Mouse (Mus musculus) heart, embryonic 14.5 days (tissue): ENCODE measurements around the gene Dkk3. TPM values are rescaled to one million over a fixed set of nuclear protein-coding genes. Genes with fewer than 3 reads are reported as not detected.

ENCODE experiments used
- ATAC-seq: fragments of 200-750 bp; cut with Nextera tagmentation; 2 replicates; pipeline ENCODE4 v1.8.0; 2017; ENCODE audit warnings: low read depth, moderate TSS enrichment; ENCODE audit not compliant: insufficient number of reproducible peaks, insufficient read depth, low FRiP score
- H3K27ac ChIP-seq, 2 experiments: fragments of 200-500 bp in 1 of 2; fragments of 300-500 bp in 1 of 2; sonication (generic) in 1 of 2; replicated peaks in 1 of 2; 2 replicates each; pipeline ENCODE4 v1.5.1; 2012 to 2014; ENCODE audit warnings: low read depth in 2 of 2, low read length in 2 of 2, control low read depth in 1 of 2, mild to moderate bottlenecking in 1 of 2, mixed read lengths in 1 of 2; ENCODE audit not compliant: control insufficient read depth in 1 of 2, insufficient read depth in 1 of 2
- H3K27me3 ChIP-seq: fragments of 300-500 bp; sonication (generic); 2 replicates; pipeline ENCODE4 v1.6.1; 2014; ENCODE audit warnings: mild to moderate bottlenecking, low read length, control low read depth; ENCODE audit not compliant: control insufficient read depth, insufficient read depth
- H3K36me3 ChIP-seq: fragments of 300-500 bp; sonication (generic); 2 replicates; pipeline ENCODE4 v1.6.1; 2014; ENCODE audit warnings: mild to moderate bottlenecking, control low read depth, low read length, mixed read lengths; ENCODE audit not compliant: control insufficient read depth, insufficient read depth
- H3K4me1 ChIP-seq, 2 experiments: fragments of 200-500 bp in 1 of 2; fragments of 300-500 bp in 1 of 2; sonication (generic) in 1 of 2; 2 replicates each; pipeline ENCODE4 v1.6.1; 2012 to 2014; ENCODE audit warnings: low read length in 2 of 2, control low read depth in 1 of 2, mixed read lengths in 1 of 2; ENCODE audit not compliant: control insufficient read depth in 2 of 2, insufficient read depth in 2 of 2
- H3K4me2 ChIP-seq: fragments of 300-500 bp; sonication (generic); 2 replicates; pipeline ENCODE4 v1.6.1; 2014; ENCODE audit warnings: mild to moderate bottlenecking, low read length
- H3K4me3 ChIP-seq, 2 experiments: fragments of 200-500 bp in 1 of 2; fragments of 300-500 bp in 1 of 2; sonication (generic) in 1 of 2; 2 replicates each; pipeline ENCODE4 v1.5.1; 2012 to 2014; ENCODE audit warnings: low read length in 2 of 2, mild to moderate bottlenecking in 2 of 2, control low read depth in 1 of 2, low read depth in 1 of 2, moderate library complexity in 1 of 2; ENCODE audit not compliant: control insufficient read depth in 1 of 2, insufficient read depth in 1 of 2
- H3K9ac ChIP-seq: fragments of 300-500 bp; sonication (generic); 2 replicates; pipeline ENCODE4 v1.6.1; 2014; ENCODE audit warnings: mild to moderate bottlenecking, low read length
- H3K9me3 ChIP-seq: fragments of 300-500 bp; sonication (generic); 2 replicates; pipeline ENCODE4 v1.6.1; 2016; ENCODE audit warnings: low read length, control low read depth; ENCODE audit not compliant: control insufficient read depth
- WGBS: fragments of 180-500 bp; shearing (Covaris S2); extraction: QIAGEN DNeasy Blood & Tissue Kit; methylation state at CpG from one replicate; pipeline ENCODE4 v1.1.7; 2014; 5-methylcytosine and 5-hydroxymethylcytosine counted together
- polyA plus RNA-seq: library from polyadenylated mRNA; unstranded; fragments of >200 nt; fragmentation: Nextera tagmentation; extraction: Ambion mirVana; gene quantifications from 2 replicates; pipeline ENCODE4 v1.2.1, GENCODE M21; 2014

Dkk3 gene
- polyA plus RNA-seq, 1 experiment from 2014 or later: 86.3 TPM

DNA sequence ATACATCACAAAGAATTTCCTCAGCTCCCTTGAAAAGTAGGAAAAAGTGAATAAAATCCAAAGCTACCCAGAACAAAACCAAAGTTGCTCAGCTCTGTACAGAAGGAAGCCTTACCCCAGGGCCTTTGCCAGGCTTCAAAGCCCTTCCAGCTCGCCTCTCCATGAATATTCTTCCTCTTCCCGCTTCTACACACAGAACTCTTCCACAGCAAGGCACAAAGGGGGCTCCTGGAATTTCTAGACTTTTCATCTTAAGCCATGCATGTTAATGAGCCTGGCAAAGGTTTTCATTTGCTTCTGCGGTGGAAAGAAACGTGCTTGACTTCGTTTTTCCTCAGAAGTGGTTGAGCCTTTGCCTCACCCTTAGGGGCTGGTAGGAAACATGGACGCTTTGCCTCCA, 26.9 kb downstream of the Dkk3 start:
- H3K4me3 ChIP-seq: no peak overlapping the region
- 81% methylated on average over 6 of the region's 6 CpGs for WGBS
- H3K27me3 ChIP-seq: no peaks in the 10 kb centered on the region
- H3K4me2 ChIP-seq: no peak overlapping the region
- H3K9ac ChIP-seq: no peak overlapping the region
- H3K36me3 ChIP-seq: 0 out of 2 replicates have a peak, but pooled peaks cover 6% of the 10 kb centered on the region
- H3K27ac ChIP-seq: no peak overlapping the region
- H3K4me1 ChIP-seq: peaks cover 31 to 36% of the 10 kb centered on the region in 2 experiments
- no peak for ATAC-seq
- H3K9me3 ChIP-seq: no peaks in the 10 kb centered on the region

GRCm38 (mm10) chr7:112130660-112131059, 28.2 kb downstream of the Dkk3 start:
- 85% methylated on average over 3 of the region's 3 CpGs for WGBS
- Histone ChIP-seq H3K36me3 (0 out of 2 replicates have a peak, but pooled peaks cover 6% of the 10 kb centered on the region), H3K9me3 (no peaks in the 10 kb centered on the region), H3K27ac (no peak overlapping the region), H3K9ac (no peak overlapping the region), H3K27me3 (no peaks in the 10 kb centered on the region), H3K4me1 (peaks cover 42 to 48% of the 10 kb centered on the region in 2 experiments), H3K4me3 (no peak overlapping the region), H3K4me2 (no peak overlapping the region)
- no peak for ATAC-seq

- H3K36me3 ChIP-seq: 0 out of 2 replicates have a peak, but pooled peaks cover 6% of the 10 kb centered on the region
- WGBS: 60% methylated on average over 6 of the region's 6 CpGs
- H3K4me3 ChIP-seq: no peak overlapping the region
- ATAC-seq: no peak
- no peaks in the 10 kb centered on the region for H3K27me3 ChIP-seq
- no peak overlapping the region for H3K9ac ChIP-seq
- peak overlapping the region in 1 of 2 experiments; percentile 68; a peak in 2 of 4 replicates for H3K27ac ChIP-seq
- peaks cover 48 to 54% of the 10 kb centered on the region in 2 experiments for H3K4me1 ChIP-seq
- H3K4me2 ChIP-seq: no peak overlapping the region
- H3K9me3 ChIP-seq: no peaks in the 10 kb centered on the region
Measured at GRCm38 (mm10) chr7:112129851-112130250, 29.0 kb downstream of the Dkk3 start.

DNA sequence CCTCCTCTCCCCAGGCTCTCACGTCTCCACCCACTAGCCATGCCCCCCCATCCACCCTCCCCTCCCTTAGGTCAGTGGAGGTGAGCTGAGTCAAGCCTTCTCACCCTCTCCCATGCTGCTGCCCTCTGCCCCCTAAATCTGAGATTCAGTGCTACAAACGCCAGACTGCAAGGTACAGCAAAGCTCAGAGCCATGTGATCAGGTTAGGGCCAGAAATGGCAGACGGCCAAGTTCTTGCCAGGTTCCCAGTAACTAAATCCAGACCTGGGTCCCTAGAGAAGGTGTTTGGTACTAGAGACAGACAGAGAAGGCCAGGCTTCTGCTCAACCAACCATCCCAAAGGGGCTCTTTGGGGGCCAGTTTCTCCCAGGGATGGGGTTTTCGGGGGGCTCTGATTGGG, 30.0 kb downstream of the Dkk3 start:
- WGBS: 42% methylated on average over 4 of the region's 4 CpGs
- Histone ChIP-seq H3K4me3 (no peak overlapping the region), H3K27ac (peak overlapping the region in 1 of 2 experiments; percentile 68; a peak in 2 of 4 replicates), H3K9me3 (no peaks in the 10 kb centered on the region), H3K4me1 (peaks cover 48 to 54% of the 10 kb centered on the region in 2 experiments), H3K36me3 (0 out of 2 replicates have a peak, but pooled peaks cover 6% of the 10 kb centered on the region), H3K4me2 (no peak overlapping the region), H3K27me3 (no peaks in the 10 kb centered on the region), H3K9ac (no peak overlapping the region)
- peak; percentile 40; the same call in 1 of the 2 replicates for ATAC-seq

- no peak overlapping the region for H3K4me2 ChIP-seq
- H3K27ac ChIP-seq: peak overlapping the region; percentile 38 to 68; a peak in 3 of 4 replicates
- 0 out of 2 replicates have a peak, but pooled peaks cover 3% of the 10 kb centered on the region for H3K36me3 ChIP-seq
- no peak overlapping the region for H3K9ac ChIP-seq
- no peaks in the 10 kb centered on the region for H3K9me3 ChIP-seq
- peaks cover 51 to 54% of the 10 kb centered on the region in 2 experiments for H3K4me1 ChIP-seq
- H3K4me3 ChIP-seq: no peak overlapping the region
- no peaks in the 10 kb centered on the region for H3K27me3 ChIP-seq
- WGBS: 69% methylated on average over 4 of the region's 4 CpGs
- no peak for ATAC-seq
Measured at GRCm38 (mm10) chr7:112127954-112128353, 30.9 kb downstream of the Dkk3 start.

DNA sequence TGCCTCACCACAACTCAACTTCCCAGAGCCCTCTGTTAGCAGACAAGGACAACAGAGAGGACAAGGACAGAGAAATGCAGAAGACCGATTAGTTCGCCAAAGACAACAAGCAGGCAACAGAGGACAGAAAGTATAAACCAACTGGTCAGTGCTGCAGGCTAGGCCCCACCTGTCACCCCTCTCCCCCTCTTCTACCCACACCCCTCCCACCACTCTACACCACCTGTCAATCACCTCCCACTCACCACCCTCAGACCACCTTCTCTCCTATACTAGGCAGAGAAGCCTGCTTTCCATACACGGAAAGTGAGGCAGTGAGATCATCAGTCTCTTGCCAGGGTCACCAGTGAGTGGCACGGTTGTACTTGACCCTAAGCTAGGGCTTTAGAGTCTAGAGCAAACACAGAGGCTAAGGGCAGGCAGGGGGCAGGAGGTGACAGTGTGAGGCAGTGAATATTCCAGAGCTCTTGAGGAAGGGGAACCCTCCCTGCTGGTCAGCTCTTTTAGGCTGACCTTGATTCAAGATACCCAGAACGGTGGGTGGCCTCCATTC, 31.7 kb downstream of the Dkk3 start:
- Histone ChIP-seq H3K4me2 (no peak overlapping the region), H3K27ac (peak overlapping the region; percentile 20 to 46), H3K4me1 (peaks cover 54 to 57% of the 10 kb centered on the region in 2 experiments), H3K4me3 (no peak overlapping the region), H3K27me3 (no peaks in the 10 kb centered on the region), H3K9ac (no peak overlapping the region), H3K36me3 (no peaks in the 10 kb centered on the region), H3K9me3 (no peaks in the 10 kb centered on the region)
- 41% methylated on average over 5 of the region's 5 CpGs for WGBS
- no peak for ATAC-seq

DNA sequence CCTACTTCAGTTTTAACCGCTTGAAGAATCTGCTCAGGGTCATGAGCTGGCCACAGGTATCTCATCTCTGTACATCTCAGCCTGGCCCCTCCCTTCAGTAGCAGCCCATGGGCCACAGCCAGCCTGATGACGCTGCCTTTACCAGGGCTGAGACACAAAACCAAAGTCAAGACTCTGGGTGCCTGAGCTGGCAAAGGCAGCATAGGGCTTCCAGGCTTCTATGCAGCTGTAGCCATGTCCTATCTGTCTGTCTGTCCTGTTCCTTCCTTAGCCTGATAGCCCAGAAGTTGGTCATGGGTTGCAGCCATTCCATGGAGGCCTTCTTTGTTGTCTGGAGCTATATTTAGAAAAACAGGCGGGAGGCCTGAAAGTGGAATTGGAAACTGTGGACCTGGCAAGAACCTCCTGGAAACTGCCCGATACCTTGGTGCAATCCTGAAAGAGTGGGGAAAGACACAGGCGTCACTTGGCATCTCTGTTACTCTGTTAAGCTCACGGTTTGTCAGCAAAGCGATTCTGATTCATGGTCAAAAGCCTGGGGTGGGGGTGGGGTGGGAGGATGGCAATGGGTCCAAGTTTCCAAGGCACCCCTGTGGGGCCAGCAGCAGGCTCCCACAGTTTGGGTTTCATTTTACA, 33.1 kb downstream of the Dkk3 start:
- Histone ChIP-seq H3K4me2 (no peak overlapping the region), H3K27ac (peak overlapping the region; percentile 81 to 87), H3K36me3 (peaks cover under 1% of the 10 kb centered on the region; the same call in 1 of the 2 replicates), H3K9ac (no peak overlapping the region), H3K4me3 (no peak overlapping the region), H3K27me3 (no peaks in the 10 kb centered on the region), H3K9me3 (no peaks in the 10 kb centered on the region), H3K4me1 (peaks cover 61 to 64% of the 10 kb centered on the region in 2 experiments)
- no peak for ATAC-seq
- WGBS: 51% methylated on average over 7 of the region's 7 CpGs
